Mouse (Mus musculus) kidney, postnatal 10 days (tissue): ENCODE data around the gene Mfap5.
"Not testable (repeated sequence)": the region's sequence is repeated elsewhere in the genome, so short reads cannot be mapped to it uniquely, and the experiment has no call there.

Experiments
- DNase-seq: peaks from one replicate; pipeline ENCODE4 v3.0.0; 2021; ENCODE audit warnings: mixed read lengths

The Mfap5 gene

GRCm38 (mm10) chr6:122505545-122505944 lies at the start of gene Mfap5:
Mfap5 (plus strand) TSS chr6:122505845.
- DNase-seq: no peak

- DNase-seq: no peak
Measured at GRCm38 (mm10) chr6:122458946-122459693, 46.5 kb upstream of the Mfap5 start.

- DNase-seq: no peak
Measured at GRCm38 (mm10) chr6:122466092-122466713, 39.4 kb upstream of the Mfap5 start.

GRCm38 (mm10) chr6:122469030-122469640 lies 36.5 kb upstream of the Mfap5 start:
- no peak for DNase-seq

GRCm38 (mm10) chr6:122470240-122470639 lies 35.4 kb upstream of the Mfap5 start:
- DNase-seq: no peak

- not testable (repeated sequence) for DNase-seq
Measured at GRCm38 (mm10) chr6:122471461-122471860, 34.2 kb upstream of the Mfap5 start.

GRCm38 (mm10) chr6:122478062-122478461 lies 27.6 kb upstream of the Mfap5 start:
- DNase-seq: no peak

- DNase-seq: peak; percentile 45
Measured at GRCm38 (mm10) chr6:122485401-122486296, 20.0 kb upstream of the Mfap5 start.

GRCm38 (mm10) chr6:122486297-122487117 lies 19.1 kb upstream of the Mfap5 start:
- DNase-seq: peak; percentile 72

GRCm38 (mm10) chr6:122490929-122491512 lies 14.6 kb upstream of the Mfap5 start:
- DNase-seq: no peak

- peak; percentile 93 for DNase-seq
Measured at GRCm38 (mm10) chr6:122491557-122491956, 14.1 kb upstream of the Mfap5 start.

GRCm38 (mm10) chr6:122492479-122492878 lies 13.2 kb upstream of the Mfap5 start:
- DNase-seq: no peak

- DNase-seq: no peak
Measured at GRCm38 (mm10) chr6:122493799-122494472, 11.7 kb upstream of the Mfap5 start.

GRCm38 (mm10) chr6:122495082-122495881 lies 10.4 kb upstream of the Mfap5 start:
- peak; percentile 70 for DNase-seq

GRCm38 (mm10) chr6:122496501-122496900 lies 9.1 kb upstream of the Mfap5 start:
- no peak for DNase-seq

GRCm38 (mm10) chr6:122498661-122499060 lies 7.0 kb upstream of the Mfap5 start, which contains the start of gene Rimklb:
Rimklb (minus strand) TSS chr6:122498761.
- DNase-seq: no peak

- no peak for DNase-seq
Measured at GRCm38 (mm10) chr6:122505041-122505440, 604 bp upstream of the Mfap5 start.

GRCm38 (mm10) chr6:122508494-122508893 lies 2.8 kb downstream of the Mfap5 start:
- DNase-seq: no peak

- DNase-seq: no peak
Measured at GRCm38 (mm10) chr6:122512914-122513878, 7.6 kb downstream of the Mfap5 start.
